Mouse (Mus musculus): ENCODE measurements around the gene Mroh2a. TPM values are rescaled to one million over a fixed set of nuclear protein-coding genes. Genes with fewer than 3 reads are reported as not detected.

Gene Mroh2a
- polyA plus RNA-seq (2011; ENCODE audit: insufficient read depth, insufficient read length, low replicate concordance, missing spikeins), result 3.9 and 4.5 TPM in 2 replicates

GRCm38 (mm10) chr1:88226670-88227379 lies at the start of gene Mroh2a:
Gene Mroh2a, plus strand, starts transcription at chr1:88226986.
- Histone ChIP-seq H3K4me1 (ENCODE audit: control insufficient read depth, insufficient read depth, low read length) (no peaks in the 10 kb centered on the region; the same call in 1 of the 2 replicates), H3K4me3 (replicated peaks; ENCODE audit: control insufficient read depth, low read depth, low read length) (no peak within 1 kb of the TSS), H3K27ac (ENCODE audit: control insufficient read depth, insufficient read depth, low read depth, low read length, poor library complexity) (no peak within 1 kb of the TSS)
- 44% methylated on average over 5 of the region's 5 CpGs for whole genome bisulfite sequencing
- TF ChIP-seq POLR2A (IDR thresholded peaks at IDR 0.05; ENCODE audit: borderline replicate concordance, control insufficient read depth, low read depth, low read length), result no peak
- TF ChIP-seq CTCF (IDR thresholded peaks at IDR 0.05; ENCODE audit: control insufficient read depth, insufficient read depth, low read length), result no peak

GRCm38 (mm10) chr1:88179657-88180056 lies 47.1 kb upstream of the Mroh2a start:
- Histone ChIP-seq H3K4me1 (ENCODE audit: control insufficient read depth, insufficient read depth, low read length) (no peaks in the 10 kb centered on the region), H3K4me3 (replicated peaks; ENCODE audit: control insufficient read depth, low read depth, low read length) (no peak overlapping the region), H3K27ac (ENCODE audit: control insufficient read depth, insufficient read depth, low read depth, low read length, poor library complexity) (no peak overlapping the region)
- 70% methylated on average over 1 of the region's 1 CpGs for WGBS
- TF ChIP-seq POLR2A (IDR thresholded peaks at IDR 0.05; ENCODE audit: borderline replicate concordance, control insufficient read depth, low read depth, low read length) (no peak), CTCF (IDR thresholded peaks at IDR 0.05; ENCODE audit: control insufficient read depth, insufficient read depth, low read length) (no peak)

GRCm38 (mm10) chr1:88186325-88186935 lies 40.4 kb upstream of the Mroh2a start:
- no peak overlapping the region for H3K4me3 ChIP-seq (replicated peaks; ENCODE audit: control insufficient read depth, low read depth, low read length)
- 85% methylated on average over 5 of the region's 5 CpGs for WGBS
- TF ChIP-seq POLR2A (IDR thresholded peaks at IDR 0.05; ENCODE audit: borderline replicate concordance, control insufficient read depth, low read depth, low read length) (no peak), CTCF (IDR thresholded peaks at IDR 0.05; ENCODE audit: control insufficient read depth, insufficient read depth, low read length) (no peak)

GRCm38 (mm10) chr1:88192136-88192535 lies 34.6 kb upstream of the Mroh2a start:
- TF ChIP-seq POLR2A (IDR thresholded peaks at IDR 0.05; ENCODE audit: borderline replicate concordance, control insufficient read depth, low read depth, low read length) (no peak), CTCF (IDR thresholded peaks at IDR 0.05; ENCODE audit: control insufficient read depth, insufficient read depth, low read length) (no peak)
- Histone ChIP-seq H3K27ac (ENCODE audit: control insufficient read depth, insufficient read depth, low read depth, low read length, poor library complexity) (no peak overlapping the region), H3K4me3 (replicated peaks; ENCODE audit: control insufficient read depth, low read depth, low read length) (no peak overlapping the region), H3K4me1 (ENCODE audit: control insufficient read depth, insufficient read depth, low read length) (no peaks in the 10 kb centered on the region)
- 85% methylated on average over 3 of the region's 3 CpGs for WGBS

More at GRCm38 (mm10) chr1:88186325-88186935, 40.4 kb upstream of the Mroh2a start:
- H3K27ac ChIP-seq (ENCODE audit: control insufficient read depth, insufficient read depth, low read depth, low read length, poor library complexity), result no peak overlapping the region
- no peaks in the 10 kb centered on the region for H3K4me1 ChIP-seq (ENCODE audit: control insufficient read depth, insufficient read depth, low read length)

DNA sequence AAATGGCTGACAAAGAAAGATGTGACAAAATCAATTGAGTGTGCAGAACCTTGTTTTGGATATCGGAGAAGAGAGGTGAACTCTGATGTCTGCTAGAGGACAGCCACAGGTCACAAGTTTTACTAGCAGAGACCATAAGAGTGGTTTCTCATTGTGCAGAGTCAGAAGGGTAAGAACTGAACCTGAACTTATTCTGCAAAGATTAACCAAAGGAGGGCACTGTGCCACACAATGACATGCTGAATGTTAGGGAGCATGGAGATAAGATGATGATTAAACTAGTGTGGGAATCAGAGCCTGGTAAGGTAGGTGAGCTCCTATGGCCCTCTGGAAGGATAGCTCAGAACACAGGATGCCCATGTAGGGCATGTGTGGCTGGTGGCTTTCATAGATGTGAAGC lies 31.1 kb upstream of the Mroh2a start:
- 89% methylated on average over 1 of the region's 1 CpGs for WGBS

DNA sequence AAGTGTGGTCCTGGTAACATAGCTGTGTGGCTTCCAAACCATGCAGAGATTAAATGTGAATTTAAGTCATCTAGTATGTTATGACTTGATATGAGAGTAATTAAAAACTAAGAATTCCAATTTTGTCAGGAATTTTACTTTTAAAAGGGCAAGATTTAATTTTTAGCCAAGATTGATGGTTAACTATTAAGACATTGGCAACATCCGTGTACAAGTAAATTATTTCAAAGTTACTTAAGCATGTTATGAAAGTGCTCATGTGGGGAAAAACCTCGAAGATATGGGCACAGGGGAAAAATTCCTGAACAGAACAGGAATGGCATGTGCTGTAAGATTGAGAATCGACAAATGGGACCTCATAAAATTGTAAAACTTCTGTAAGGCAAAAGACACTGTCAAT lies 29.3 kb upstream of the Mroh2a start:
- no peak overlapping the region for H3K4me3 ChIP-seq (replicated peaks; ENCODE audit: control insufficient read depth, low read depth, low read length)
- 70% methylated on average over 3 of the region's 3 CpGs for WGBS
- no peaks in the 10 kb centered on the region for H3K4me1 ChIP-seq (ENCODE audit: control insufficient read depth, insufficient read depth, low read length)
- no peak overlapping the region for H3K27ac ChIP-seq (ENCODE audit: control insufficient read depth, insufficient read depth, low read depth, low read length, poor library complexity)
- no peak for TF ChIP-seq CTCF (IDR thresholded peaks at IDR 0.05; ENCODE audit: control insufficient read depth, insufficient read depth, low read length)
- TF ChIP-seq POLR2A (IDR thresholded peaks at IDR 0.05; ENCODE audit: borderline replicate concordance, control insufficient read depth, low read depth, low read length), result no peak

More for the DNA sequence above, 31.1 kb upstream of the Mroh2a start:
- Histone ChIP-seq H3K27ac (ENCODE audit: control insufficient read depth, insufficient read depth, low read depth, low read length, poor library complexity) (no peak overlapping the region), H3K4me3 (replicated peaks; ENCODE audit: control insufficient read depth, low read depth, low read length) (no peak overlapping the region), H3K4me1 (ENCODE audit: control insufficient read depth, insufficient read depth, low read length) (no peaks in the 10 kb centered on the region)
- no peak for TF ChIP-seq POLR2A (IDR thresholded peaks at IDR 0.05; ENCODE audit: borderline replicate concordance, control insufficient read depth, low read depth, low read length)
- no peak for TF ChIP-seq CTCF (IDR thresholded peaks at IDR 0.05; ENCODE audit: control insufficient read depth, insufficient read depth, low read length)

DNA sequence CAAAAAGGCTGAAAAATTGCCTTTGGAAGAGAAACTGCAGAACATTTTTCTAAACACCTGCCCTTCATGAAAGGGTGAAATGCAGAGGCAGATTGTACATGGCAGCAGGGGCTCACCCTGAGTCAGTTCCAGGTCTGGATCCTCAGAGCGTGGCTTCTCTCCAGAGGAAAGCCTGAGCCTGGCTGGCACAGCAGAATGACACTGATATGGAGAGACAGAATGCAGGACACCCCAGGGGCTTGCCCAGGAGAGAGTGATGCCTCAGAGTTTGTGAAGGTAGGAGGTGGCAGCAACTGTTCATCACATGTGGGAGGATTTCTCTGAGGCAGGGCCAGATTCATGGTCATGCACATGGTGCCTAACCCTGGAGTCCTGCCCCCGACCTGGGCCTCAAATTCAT lies 26.8 kb upstream of the Mroh2a start:
- no peak overlapping the region for H3K4me3 ChIP-seq (replicated peaks; ENCODE audit: control insufficient read depth, low read depth, low read length)
- TF ChIP-seq POLR2A (IDR thresholded peaks at IDR 0.05; ENCODE audit: borderline replicate concordance, control insufficient read depth, low read depth, low read length), result no peak
- no peaks in the 10 kb centered on the region for H3K4me1 ChIP-seq (ENCODE audit: control insufficient read depth, insufficient read depth, low read length)
- WGBS, result 78% methylated on average over 2 of the region's 2 CpGs
- no peak overlapping the region for H3K27ac ChIP-seq (ENCODE audit: control insufficient read depth, insufficient read depth, low read depth, low read length, poor library complexity)

DNA sequence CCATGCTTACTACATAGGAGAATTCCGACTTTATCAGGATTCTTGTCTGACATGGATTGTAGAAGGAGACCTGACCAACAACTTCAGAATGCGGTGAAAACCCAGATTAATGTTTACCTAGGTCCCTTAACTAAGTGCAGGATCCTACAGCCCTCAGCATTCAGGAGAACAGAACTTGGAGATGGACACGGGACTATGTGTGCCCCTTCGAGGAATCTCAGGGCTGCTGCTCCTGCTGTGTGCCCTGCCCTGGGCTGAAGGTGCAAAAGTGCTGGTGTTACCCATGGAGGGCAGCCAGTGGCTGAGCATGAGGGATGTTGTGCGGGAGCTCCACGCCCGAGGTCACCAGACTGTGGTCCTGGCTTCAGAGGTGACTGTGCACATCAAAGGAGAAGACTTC lies 26.3 kb upstream of the Mroh2a start, which contains the start of gene Ugt1a2:
Gene Ugt1a2, plus strand, starts transcription at position 146 of the 400 bp plus-strand sequence.
- WGBS, result 86% methylated on average over 7 of the region's 7 CpGs
- Histone ChIP-seq H3K27ac (ENCODE audit: control insufficient read depth, insufficient read depth, low read depth, low read length, poor library complexity) (no peak within 1 kb of the TSS), H3K4me1 (ENCODE audit: control insufficient read depth, insufficient read depth, low read length) (no peaks in the 10 kb centered on the region), H3K4me3 (replicated peaks; ENCODE audit: control insufficient read depth, low read depth, low read length) (no peak within 1 kb of the TSS)
- TF ChIP-seq POLR2A (IDR thresholded peaks at IDR 0.05; ENCODE audit: borderline replicate concordance, control insufficient read depth, low read depth, low read length), result no peak
